Mouse (Mus musculus): Measurements from ENCODE around the gene Adamts17. TPM values are rescaled to one million over a fixed set of nuclear protein-coding genes. Genes with fewer than 3 reads are reported as not detected.

Adamts17 gene
- total RNA-seq (2018; cell fraction: chromatin; rRNA removed): under 1 TPM in 1 of 26 experiments, not detected in 25; 0.70 TPM
- total RNA-seq (2018; cell fraction: cytosol; rRNA removed): not detected
- total RNA-seq (2018; cell fraction: nucleus; rRNA removed): not detected
- polyA plus RNA-seq (2018): not detected in 3 replicates

GRCm38 (mm10) chr7:66839463-66840007 lies at the start of gene Adamts17:
Gene Adamts17, plus strand, starts transcription at chr7:66839735.
- Histone ChIP-seq H3K4me3 (ENCODE audit: inconsistent target) (no peak within 1 kb of the TSS), H3K79me2 (ENCODE audit: inconsistent target) (no peaks in the 10 kb centered on the region), H3K36me3 (ENCODE audit: inconsistent target) (no peaks in the 10 kb centered on the region), H3K27ac (no peak within 1 kb of the TSS)
- under 1% methylated on average over 30 of the region's 30 CpGs for WGBS (ENCODE audit: missing documents)

GRCm38 (mm10) chr7:66789860-66790748 lies 49.4 kb upstream of the Adamts17 start:
- 57% methylated on average over 8 of the region's 8 CpGs for WGBS (ENCODE audit: missing documents)
- Histone ChIP-seq H3K36me3 (ENCODE audit: inconsistent target) (no peaks in the 10 kb centered on the region), H3K79me2 (ENCODE audit: inconsistent target) (no peaks in the 10 kb centered on the region), H3K27ac (no peak overlapping the region), H3K4me3 (ENCODE audit: inconsistent target) (no peak overlapping the region)

- Histone ChIP-seq H3K36me3 (ENCODE audit: inconsistent target) (no peaks in the 10 kb centered on the region), H3K27ac (no peak overlapping the region), H3K79me2 (ENCODE audit: inconsistent target) (no peaks in the 10 kb centered on the region), H3K4me3 (ENCODE audit: inconsistent target) (no peak overlapping the region)
- WGBS (ENCODE audit: missing documents): 94% methylated on average over 3 of the region's 3 CpGs
Measured at GRCm38 (mm10) chr7:66791022-66791421, 48.5 kb upstream of the Adamts17 start.

- H3K27ac ChIP-seq: no peak overlapping the region
- no peaks in the 10 kb centered on the region for H3K79me2 ChIP-seq (ENCODE audit: inconsistent target)
- no peaks in the 10 kb centered on the region for H3K36me3 ChIP-seq (ENCODE audit: inconsistent target)
- H3K4me3 ChIP-seq (ENCODE audit: inconsistent target): no peak overlapping the region
- 91% methylated on average over 1 of the region's 1 CpGs for WGBS (ENCODE audit: missing documents)
Measured at GRCm38 (mm10) chr7:66796909-66797308, 42.6 kb upstream of the Adamts17 start.

- H3K27ac ChIP-seq: no peak overlapping the region
- 94% methylated on average over 1 of the region's 1 CpGs for WGBS (ENCODE audit: missing documents)
- no peaks in the 10 kb centered on the region for H3K79me2 ChIP-seq (ENCODE audit: inconsistent target)
- H3K4me3 ChIP-seq (ENCODE audit: inconsistent target): no peak overlapping the region
- no peaks in the 10 kb centered on the region for H3K36me3 ChIP-seq (ENCODE audit: inconsistent target)
Measured at GRCm38 (mm10) chr7:66797345-66797744, 42.2 kb upstream of the Adamts17 start.

GRCm38 (mm10) chr7:66798826-66799225 lies 40.7 kb upstream of the Adamts17 start:
- Histone ChIP-seq H3K27ac (no peak overlapping the region), H3K4me3 (ENCODE audit: inconsistent target) (no peak overlapping the region), H3K79me2 (ENCODE audit: inconsistent target) (no peaks in the 10 kb centered on the region), H3K36me3 (ENCODE audit: inconsistent target) (no peaks in the 10 kb centered on the region)
- WGBS (ENCODE audit: missing documents): 91% methylated on average over 5 of the region's 5 CpGs

- Histone ChIP-seq H3K79me2 (ENCODE audit: inconsistent target) (no peaks in the 10 kb centered on the region), H3K4me3 (ENCODE audit: inconsistent target) (no peak overlapping the region), H3K36me3 (ENCODE audit: inconsistent target) (no peaks in the 10 kb centered on the region), H3K27ac (no peak overlapping the region)
- WGBS (ENCODE audit: missing documents): 82% methylated on average over 5 of the region's 5 CpGs
Measured at GRCm38 (mm10) chr7:66800784-66801183, 38.8 kb upstream of the Adamts17 start.

- Histone ChIP-seq H3K27ac (no peak overlapping the region), H3K36me3 (ENCODE audit: inconsistent target) (no peaks in the 10 kb centered on the region), H3K4me3 (ENCODE audit: inconsistent target) (no peak overlapping the region)
Measured at GRCm38 (mm10) chr7:66801785-66802184, 37.8 kb upstream of the Adamts17 start.

GRCm38 (mm10) chr7:66803798-66804197 lies 35.7 kb upstream of the Adamts17 start:
- H3K36me3 ChIP-seq (ENCODE audit: inconsistent target): no peaks in the 10 kb centered on the region
- H3K79me2 ChIP-seq (ENCODE audit: inconsistent target): no peaks in the 10 kb centered on the region
- WGBS (ENCODE audit: missing documents): 4% methylated on average over 5 of the region's 5 CpGs
- H3K27ac ChIP-seq: no peak overlapping the region
- no peak overlapping the region for H3K4me3 ChIP-seq (ENCODE audit: inconsistent target)

More at GRCm38 (mm10) chr7:66801785-66802184, 37.8 kb upstream of the Adamts17 start:
- no peaks in the 10 kb centered on the region for H3K79me2 ChIP-seq (ENCODE audit: inconsistent target)

GRCm38 (mm10) chr7:66806801-66807200 lies 32.7 kb upstream of the Adamts17 start:
- H3K27ac ChIP-seq: no peak overlapping the region
- H3K36me3 ChIP-seq (ENCODE audit: inconsistent target): no peaks in the 10 kb centered on the region
- H3K4me3 ChIP-seq (ENCODE audit: inconsistent target): no peak overlapping the region
- H3K79me2 ChIP-seq (ENCODE audit: inconsistent target): no peaks in the 10 kb centered on the region
- 86% methylated on average over 3 of the region's 3 CpGs for WGBS (ENCODE audit: missing documents)

GRCm38 (mm10) chr7:66810436-66810835 lies 29.1 kb upstream of the Adamts17 start:
- no peak overlapping the region for H3K4me3 ChIP-seq (ENCODE audit: inconsistent target)
- H3K79me2 ChIP-seq (ENCODE audit: inconsistent target): no peaks in the 10 kb centered on the region
- H3K27ac ChIP-seq: no peak overlapping the region
- 96% methylated on average over 7 of the region's 7 CpGs for WGBS (ENCODE audit: missing documents)
- H3K36me3 ChIP-seq (ENCODE audit: inconsistent target): no peaks in the 10 kb centered on the region

GRCm38 (mm10) chr7:66811294-66811693 lies 28.2 kb upstream of the Adamts17 start:
- Histone ChIP-seq H3K27ac (no peak overlapping the region), H3K79me2 (ENCODE audit: inconsistent target) (no peaks in the 10 kb centered on the region), H3K36me3 (ENCODE audit: inconsistent target) (no peaks in the 10 kb centered on the region), H3K4me3 (ENCODE audit: inconsistent target) (no peak overlapping the region)
- 93% methylated on average over 1 of the region's 1 CpGs for WGBS (ENCODE audit: missing documents)

GRCm38 (mm10) chr7:66812289-66812688 lies 27.2 kb upstream of the Adamts17 start:
- no peak overlapping the region for H3K27ac ChIP-seq
- 97% methylated on average over 4 of the region's 4 CpGs for WGBS (ENCODE audit: missing documents)
- no peaks in the 10 kb centered on the region for H3K79me2 ChIP-seq (ENCODE audit: inconsistent target)
- H3K4me3 ChIP-seq (ENCODE audit: inconsistent target): no peak overlapping the region
- no peaks in the 10 kb centered on the region for H3K36me3 ChIP-seq (ENCODE audit: inconsistent target)

- H3K4me3 ChIP-seq (ENCODE audit: inconsistent target): no peak overlapping the region
- H3K36me3 ChIP-seq (ENCODE audit: inconsistent target): no peaks in the 10 kb centered on the region
- H3K27ac ChIP-seq: no peak overlapping the region
- WGBS (ENCODE audit: missing documents): 78% methylated on average over 9 of the region's 9 CpGs
- H3K79me2 ChIP-seq (ENCODE audit: inconsistent target): no peaks in the 10 kb centered on the region
Measured at GRCm38 (mm10) chr7:66812737-66813136, 26.8 kb upstream of the Adamts17 start.

GRCm38 (mm10) chr7:66813172-66813571 lies 26.4 kb upstream of the Adamts17 start:
- no peaks in the 10 kb centered on the region for H3K36me3 ChIP-seq (ENCODE audit: inconsistent target)
- WGBS (ENCODE audit: missing documents): 75% methylated on average over 1 of the region's 1 CpGs
- H3K27ac ChIP-seq: no peak overlapping the region
- H3K4me3 ChIP-seq (ENCODE audit: inconsistent target): no peak overlapping the region
- no peaks in the 10 kb centered on the region for H3K79me2 ChIP-seq (ENCODE audit: inconsistent target)

Data from macrophage (primary cell).